Comparison of ENCODE assay signal across 8 mouse cellular contexts in genomic region chr2:153478583-153478982, GRCm38 (mm10). TPM values are rescaled to one million over a fixed set of nuclear protein-coding genes. Genes with fewer than 3 reads are reported as not detected.
DNase-seq lines count a peak whose midpoint lies in the region; ATAC-seq and TF ChIP-seq lines count a peak whose summit lies in the region.

No protein-coding gene starts in this region.

- ATAC-seq in embryonic facial prominence, embryonic 11.5 days (replicated peaks; ENCODE audit: insufficient number of reproducible peaks, low FRiP score, low TSS enrichment, low read depth), result peak; percentile 66; the same call in 1 of the 2 replicates
- ATAC-seq in intestine, postnatal 0 days, result peak; percentile 62; the same call in 1 of the 2 replicates
- ATAC-seq in limb, embryonic 15.5 days (ENCODE audit: insufficient number of reproducible peaks, low FRiP score, low TSS enrichment, low read depth), result peak; percentile 62; the same call in 1 of the 2 replicates
- ATAC-seq in midbrain, embryonic 15.5 days (replicated peaks), result peak; percentile 72; the same call in 1 of the 2 replicates

- H3K4me1 ChIP-seq in embryonic facial prominence, embryonic 11.5 days (ENCODE audit: control insufficient read depth, insufficient read depth, low read length), result peaks cover 12% of the 10 kb centered on the region
- H3K4me1 ChIP-seq in heart, adult 2 months (ENCODE audit: control insufficient read depth, insufficient read depth, low read length), result peaks cover 13% of the 10 kb centered on the region
- H3K4me1 ChIP-seq in intestine, postnatal 0 days (replicated peaks; ENCODE audit: control insufficient read depth, insufficient read depth, low read length), result peaks cover 12% of the 10 kb centered on the region; the same call in 1 of the 2 replicates
- peaks cover 26% of the 10 kb centered on the region for H3K4me1 ChIP-seq in limb, embryonic 15.5 days
- peaks cover 31% of the 10 kb centered on the region for H3K4me1 ChIP-seq in midbrain, embryonic 15.5 days

- no peak for TF ChIP-seq POLR2A in heart, adult 2 months (IDR thresholded peaks at IDR 0.05; ENCODE audit: insufficient read depth, low read depth, low read length)

- H3K36me3 ChIP-seq in embryonic facial prominence, embryonic 11.5 days (replicated peaks; ENCODE audit: control insufficient read depth, insufficient read depth, low read depth, low read length), result no peaks in the 10 kb centered on the region
- no peaks in the 10 kb centered on the region for H3K36me3 ChIP-seq in heart, adult 2 months (ENCODE audit: control insufficient read depth, insufficient read depth, low read length)
- no peaks in the 10 kb centered on the region; the same call in 1 of the 2 replicates for H3K36me3 ChIP-seq in intestine, postnatal 0 days (ENCODE audit: control insufficient read depth, insufficient read depth)
- H3K36me3 ChIP-seq in limb, embryonic 15.5 days, result no peaks in the 10 kb centered on the region
- no peaks in the 10 kb centered on the region for H3K36me3 ChIP-seq in midbrain, embryonic 15.5 days (replicated peaks)

- TF ChIP-seq CTCF in heart, adult 2 months (IDR thresholded peaks at IDR 0.05), result peak; percentile 92
- TF ChIP-seq CTCF in intestine, postnatal 0 days (IDR thresholded peaks at IDR 0.05; ENCODE audit: low read depth), result peak; percentile 94

- no peak overlapping the region for H3K4me2 ChIP-seq in embryonic facial prominence, embryonic 11.5 days (ENCODE audit: low read depth, low read length)
- no peak overlapping the region for H3K4me2 ChIP-seq in intestine, postnatal 0 days (replicated peaks; ENCODE audit: low read depth)
- H3K4me2 ChIP-seq in limb, embryonic 15.5 days, result no peak overlapping the region
- H3K4me2 ChIP-seq in midbrain, embryonic 15.5 days, result no peak overlapping the region

- no peaks in the 10 kb centered on the region; the same call in 1 of the 2 replicates for H3K27me3 ChIP-seq in embryonic facial prominence, embryonic 11.5 days (ENCODE audit: control insufficient read depth, insufficient read depth, low read length)
- H3K27me3 ChIP-seq in heart, adult 2 months (ENCODE audit: control insufficient read depth, insufficient read depth, low read length), result no peaks in the 10 kb centered on the region
- H3K27me3 ChIP-seq in intestine, postnatal 0 days (replicated peaks; ENCODE audit: control insufficient read depth, insufficient read depth, low read length), result no peaks in the 10 kb centered on the region
- H3K27me3 ChIP-seq in limb, embryonic 15.5 days, result no peaks in the 10 kb centered on the region
- no peaks in the 10 kb centered on the region for H3K27me3 ChIP-seq in midbrain, embryonic 15.5 days (replicated peaks)

- H3K27ac ChIP-seq in embryonic facial prominence, embryonic 11.5 days (replicated peaks; ENCODE audit: low read depth, low read length), result no peak overlapping the region
- no peak overlapping the region for H3K27ac ChIP-seq in heart, adult 2 months
- no peak overlapping the region for H3K27ac ChIP-seq in intestine, postnatal 0 days (ENCODE audit: low read depth, low read length)
- H3K27ac ChIP-seq in limb, embryonic 15.5 days, result no peak overlapping the region
- no peak overlapping the region for H3K27ac ChIP-seq in midbrain, embryonic 15.5 days

- WGBS in embryonic facial prominence, embryonic 11.5 days, result 6% methylated on average over 4 of the region's 4 CpGs
- WGBS in heart, adult 2 months, result 5% methylated on average over 4 of the region's 4 CpGs
- WGBS in intestine, postnatal 0 days, result 14% methylated on average over 4 of the region's 4 CpGs
- 14% methylated on average over 4 of the region's 4 CpGs for WGBS in limb, embryonic 15.5 days
- WGBS in midbrain, embryonic 15.5 days, result 9% methylated on average over 4 of the region's 4 CpGs

- H3K79me2 ChIP-seq in heart, adult 2 months (replicated peaks; ENCODE audit: control insufficient read depth, insufficient read depth, low read length), result no peaks in the 10 kb centered on the region

- TF ChIP-seq EP300 in heart, adult 2 months (IDR thresholded peaks at IDR 0.05; ENCODE audit: insufficient read depth, low read depth, low read length), result peak; percentile 91; the same call in 1 of the 2 replicates

- peak; percentile 52 for DNase-seq in A20 (ENCODE audit: low read depth, low spot score)
- DNase-seq in adrenal gland, adult 8-10 months, result peak; percentile 38
- DNase-seq in embryonic facial prominence, embryonic 11.5 days (ENCODE audit: low spot score), result peak; percentile 85
- DNase-seq in heart, adult 2 months, result peak; percentile 62 to 77
- peak; percentile 73 to 84 for DNase-seq in spleen, postnatal 4 days (ENCODE audit: low spot score in 2 of 2)

- intact Hi-C loops in heart, adult 2 months (cut with DNase I), result loop anchor here (1.0 kb wide), 1 partner anchor 108 kb away; no protein-coding TSS in a partner anchor

- H3K9ac ChIP-seq in embryonic facial prominence, embryonic 11.5 days (replicated peaks; ENCODE audit: low read length), result no peak overlapping the region
- no peak overlapping the region for H3K9ac ChIP-seq in heart, adult 2 months (ENCODE audit: low read depth, low read length)
- no peak overlapping the region for H3K9ac ChIP-seq in intestine, postnatal 0 days (ENCODE audit: low read depth, low read length)
- H3K9ac ChIP-seq in limb, embryonic 15.5 days, result no peak overlapping the region
- no peak overlapping the region for H3K9ac ChIP-seq in midbrain, embryonic 15.5 days

- H3K4me3 ChIP-seq in embryonic facial prominence, embryonic 11.5 days (ENCODE audit: low read depth, low read length), result no peak overlapping the region
- no peak overlapping the region for H3K4me3 ChIP-seq in heart, adult 2 months
- no peak overlapping the region for H3K4me3 ChIP-seq in intestine, postnatal 0 days (ENCODE audit: low read depth, low read length)
- no peak overlapping the region for H3K4me3 ChIP-seq in limb, embryonic 15.5 days
- no peak overlapping the region for H3K4me3 ChIP-seq in midbrain, embryonic 15.5 days

- no peaks in the 10 kb centered on the region for H3K9me3 ChIP-seq in embryonic facial prominence, embryonic 11.5 days (replicated peaks; ENCODE audit: control insufficient read depth, low read length)
- no peaks in the 10 kb centered on the region for H3K9me3 ChIP-seq in intestine, postnatal 0 days (ENCODE audit: control insufficient read depth)
- H3K9me3 ChIP-seq in limb, embryonic 15.5 days, result no peaks in the 10 kb centered on the region
- no peaks in the 10 kb centered on the region for H3K9me3 ChIP-seq in midbrain, embryonic 15.5 days

RNA-seq across cellular contexts. Expression of gene 4930404H24Rik, which starts 14.0 kb away (rescaled TPM):
- total RNA-seq in adrenal gland, adult 8-10 months (2022), result not detected
- not detected in 2 replicates for polyA plus RNA-seq in embryonic facial prominence, embryonic 11.5 days (2014; fragmentation: Nextera tagmentation; extraction: Ambion mirVana)
- not detected for total RNA-seq in heart, adult 2 months (2021)
- not detected in 2 replicates for polyA plus RNA-seq in heart, adult 2 months (2012; rRNA removed)
- polyA plus RNA-seq in intestine, postnatal 0 days (2015; fragmentation: Nextera tagmentation; extraction: Ambion mirVana), result not detected in 2 replicates
- polyA plus RNA-seq in limb, embryonic 15.5 days (2015; fragmentation: Nextera tagmentation; extraction: Ambion mirVana), result not detected in 2 replicates
- polyA plus RNA-seq in midbrain, embryonic 15.5 days (2015; fragmentation: Nextera tagmentation; extraction: Ambion mirVana), result not detected in 2 replicates

RNA-seq across cellular contexts. Expression of gene Nol4l, which starts 51.2 kb away (rescaled TPM):
- 10 to 100 TPM in 3 of 4 experiments, 1 to 10 TPM in 1; 9.9 to 19.6 (median 12.8) TPM for total RNA-seq in adrenal gland, adult 8-10 months (2022)
- polyA plus RNA-seq in embryonic facial prominence, embryonic 11.5 days (2014; fragmentation: Nextera tagmentation; extraction: Ambion mirVana), result 17.6 and 21.0 TPM in 2 replicates
- total RNA-seq in heart, adult 2 months (2021), result 1 to 10 TPM; 3.5 to 4.4 TPM
- 3.9 and 4.0 TPM in 2 replicates for polyA plus RNA-seq in heart, adult 2 months (2012; rRNA removed)
- polyA plus RNA-seq in intestine, postnatal 0 days (2015; fragmentation: Nextera tagmentation; extraction: Ambion mirVana), result 21.9 and 25.2 TPM in 2 replicates
- 7.6 and 8.5 TPM in 2 replicates for polyA plus RNA-seq in limb, embryonic 15.5 days (2015; fragmentation: Nextera tagmentation; extraction: Ambion mirVana)
- 50.8 and 54.6 TPM in 2 replicates for polyA plus RNA-seq in midbrain, embryonic 15.5 days (2015; fragmentation: Nextera tagmentation; extraction: Ambion mirVana)
